Mouse (Mus musculus): ENCODE results near the gene Amotl2. TPM values are rescaled to one million over a fixed set of nuclear protein-coding genes. Genes with fewer than 3 reads are reported as not detected.

The Amotl2 gene
- polyA plus RNA-seq (2017; shearing (Covaris generic)): not detected

DNA sequence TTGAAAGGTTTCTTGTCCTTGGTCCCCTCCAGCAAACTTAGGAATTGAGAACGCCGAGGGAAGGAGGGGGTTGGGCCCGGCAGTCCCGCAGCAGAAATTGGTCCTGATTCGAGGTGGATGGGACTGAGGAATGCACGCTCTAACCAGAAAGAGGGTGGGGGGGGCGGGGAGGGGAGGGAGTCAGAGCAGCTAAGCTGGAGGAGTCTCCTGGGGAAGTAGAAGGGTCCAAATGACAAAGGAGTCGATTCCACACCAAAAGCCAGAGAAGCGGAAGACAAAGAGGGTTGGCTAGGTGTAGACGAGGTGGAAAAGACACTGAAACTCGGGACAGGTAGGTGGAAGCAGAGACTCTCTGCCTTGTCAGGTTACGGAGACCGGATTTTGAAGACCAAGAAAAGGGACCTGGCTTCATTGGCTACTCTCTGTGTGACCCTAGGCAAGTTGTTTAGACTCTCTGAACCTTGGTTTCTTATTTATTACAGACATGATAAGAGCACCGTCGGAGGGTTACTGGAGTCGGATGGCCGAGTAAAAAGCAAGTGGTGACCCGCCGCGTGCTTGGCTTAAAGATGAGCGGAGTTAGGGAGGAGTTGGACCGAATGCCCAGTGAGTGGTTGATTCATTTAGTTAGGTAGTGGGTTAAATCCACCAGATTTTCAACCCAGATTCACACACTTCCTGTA is at the start of gene Amotl2:
Gene Amotl2, plus strand, starts transcription at position 192 of the 683 bp plus-strand sequence.
- no peak for ATAC-seq

DNA sequence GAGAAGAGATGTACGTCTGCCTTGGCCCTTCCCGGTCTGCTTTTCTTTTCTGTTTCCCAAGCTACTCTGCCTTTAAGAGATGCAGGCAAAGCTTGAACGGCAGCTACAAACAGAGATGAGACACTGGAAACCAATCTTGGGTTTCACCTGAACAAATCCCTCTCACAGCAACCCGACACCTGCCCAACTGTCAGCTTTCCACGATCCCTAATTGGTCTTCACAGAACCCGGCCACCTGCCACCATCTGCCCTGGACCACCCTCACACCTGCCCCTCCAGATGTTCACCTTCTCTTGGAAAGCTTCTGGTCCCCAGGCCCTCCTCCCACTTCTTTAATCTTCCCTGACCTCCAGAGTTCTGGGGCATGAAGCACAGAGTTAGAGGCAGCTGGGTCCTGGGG is 48.4 kb upstream of the Amotl2 start:
- no peak for ATAC-seq

DNA sequence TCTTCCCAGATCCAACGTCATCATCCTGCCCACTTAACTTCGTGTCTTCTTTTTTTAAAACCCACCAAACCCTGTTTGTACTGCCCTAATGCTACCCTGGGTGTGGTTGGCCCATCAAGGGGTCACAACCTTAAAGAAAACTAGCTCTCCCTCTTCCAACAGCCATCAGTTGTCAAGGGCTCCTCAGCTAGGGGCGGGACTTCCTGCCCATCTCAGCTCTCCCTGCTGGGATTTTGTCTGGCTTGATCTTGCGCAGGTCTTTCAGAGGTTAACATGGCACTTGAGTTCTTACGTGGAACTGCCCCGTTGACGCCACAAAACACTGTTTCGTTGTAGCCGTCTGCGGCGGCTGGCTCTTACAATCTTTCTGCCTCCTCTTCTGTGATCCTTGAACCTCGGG is 47.6 kb upstream of the Amotl2 start:
- no peak for ATAC-seq

DNA sequence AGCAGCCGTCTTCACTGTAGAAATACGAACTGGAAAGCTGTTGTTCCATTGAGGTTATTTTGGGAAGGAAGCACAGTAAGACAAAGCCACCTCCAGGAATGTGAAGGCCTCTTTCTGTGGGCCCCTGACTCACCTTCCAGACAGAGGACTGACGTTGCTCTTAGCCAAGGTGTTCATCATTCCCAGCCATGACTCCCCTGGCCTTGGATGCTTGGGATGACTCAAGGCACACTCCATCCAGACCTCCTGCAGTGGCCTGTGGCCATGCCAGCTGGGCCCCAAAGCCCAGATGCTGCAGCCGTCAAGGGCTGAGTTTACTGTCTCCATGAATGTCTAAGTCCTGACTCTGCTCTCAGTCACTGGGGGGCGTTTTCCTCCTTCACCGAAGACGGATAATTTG is 43.1 kb upstream of the Amotl2 start:
- ATAC-seq: no peak

DNA sequence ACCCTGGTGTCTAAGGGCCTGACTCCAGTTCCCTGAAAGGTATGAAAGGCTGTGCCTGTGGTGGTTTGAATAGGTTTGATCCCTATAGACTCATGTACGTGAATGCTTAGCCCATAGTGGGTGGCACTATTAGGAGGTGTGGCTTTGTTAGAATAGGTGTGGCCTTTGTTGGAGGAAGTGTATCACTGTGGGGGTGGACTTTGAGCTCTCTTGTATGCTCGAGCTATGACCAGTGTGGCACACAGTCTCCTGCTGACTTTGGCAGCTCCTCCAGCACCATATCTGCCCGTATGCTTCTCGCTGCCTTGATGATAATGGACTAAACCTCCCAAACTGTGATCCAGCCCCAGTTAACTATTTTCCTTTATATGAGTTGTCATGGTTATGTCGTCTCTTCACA is 40.5 kb upstream of the Amotl2 start:
- no peak for ATAC-seq

DNA sequence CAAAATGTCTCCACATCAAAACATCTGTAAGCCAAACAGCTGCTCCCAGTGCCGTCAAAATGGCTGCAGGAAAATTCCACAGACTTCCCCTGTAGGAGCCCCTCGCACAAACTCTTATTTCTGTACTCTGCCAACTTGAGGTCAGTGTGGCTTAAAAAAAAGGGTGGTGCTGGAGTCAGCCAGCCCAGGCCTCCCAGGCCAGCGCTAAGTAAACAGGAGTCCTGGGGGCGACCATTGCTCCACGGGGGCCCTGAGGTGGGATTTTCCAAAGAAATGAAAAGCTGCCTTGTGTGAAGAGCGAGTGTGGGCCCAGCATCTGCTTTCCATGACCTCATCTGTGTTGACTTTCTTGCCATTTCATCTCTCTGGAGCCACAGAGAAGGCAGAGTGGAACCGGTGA is 35.0 kb upstream of the Amotl2 start:
- ATAC-seq: no peak

DNA sequence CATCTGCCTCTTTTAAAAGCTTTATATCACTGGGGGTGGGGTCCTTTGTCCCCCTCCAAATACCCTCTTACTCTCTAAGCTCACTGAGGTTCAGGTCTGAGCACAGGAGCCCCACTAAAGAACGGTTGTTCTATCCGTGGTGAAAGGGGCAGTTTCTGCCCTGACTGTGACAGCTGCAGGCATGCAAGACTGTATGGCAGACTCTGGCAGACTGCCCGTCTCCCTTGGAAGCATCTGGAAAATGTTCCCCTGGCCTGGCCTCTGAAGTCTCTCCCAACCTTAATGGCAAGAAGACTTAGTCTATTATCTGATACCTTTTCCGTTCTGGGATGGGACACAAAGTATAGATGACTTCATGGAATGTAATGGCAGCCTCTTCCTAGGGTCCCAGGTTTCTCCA is 28.5 kb upstream of the Amotl2 start:
- ATAC-seq: no peak

DNA sequence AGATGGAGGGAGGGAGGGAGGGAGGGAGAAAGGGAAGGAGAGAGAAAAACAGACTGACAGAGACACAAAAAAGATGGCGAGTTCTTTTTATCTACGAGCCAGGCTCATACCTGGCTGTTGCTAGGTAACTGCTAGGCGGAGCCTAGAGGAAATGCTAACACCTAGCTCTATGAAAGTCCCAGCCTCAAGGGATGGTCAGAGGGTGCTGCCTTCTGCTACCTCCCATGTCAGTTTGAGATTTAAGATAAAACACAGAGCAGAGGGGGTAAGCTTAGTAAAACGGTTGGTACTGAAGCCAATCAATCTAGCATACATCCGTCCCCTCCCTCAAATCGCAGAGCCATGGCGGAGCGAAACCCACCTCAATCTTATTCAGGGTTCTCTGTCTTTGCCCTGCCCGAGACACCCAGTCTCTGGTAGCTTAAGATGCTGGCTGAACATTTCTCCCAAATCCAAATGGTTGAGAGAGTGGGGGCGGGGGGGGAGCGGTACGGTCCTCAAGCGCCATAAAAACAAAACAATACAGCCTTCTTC is 27.0 kb upstream of the Amotl2 start:
- ATAC-seq: no peak

DNA sequence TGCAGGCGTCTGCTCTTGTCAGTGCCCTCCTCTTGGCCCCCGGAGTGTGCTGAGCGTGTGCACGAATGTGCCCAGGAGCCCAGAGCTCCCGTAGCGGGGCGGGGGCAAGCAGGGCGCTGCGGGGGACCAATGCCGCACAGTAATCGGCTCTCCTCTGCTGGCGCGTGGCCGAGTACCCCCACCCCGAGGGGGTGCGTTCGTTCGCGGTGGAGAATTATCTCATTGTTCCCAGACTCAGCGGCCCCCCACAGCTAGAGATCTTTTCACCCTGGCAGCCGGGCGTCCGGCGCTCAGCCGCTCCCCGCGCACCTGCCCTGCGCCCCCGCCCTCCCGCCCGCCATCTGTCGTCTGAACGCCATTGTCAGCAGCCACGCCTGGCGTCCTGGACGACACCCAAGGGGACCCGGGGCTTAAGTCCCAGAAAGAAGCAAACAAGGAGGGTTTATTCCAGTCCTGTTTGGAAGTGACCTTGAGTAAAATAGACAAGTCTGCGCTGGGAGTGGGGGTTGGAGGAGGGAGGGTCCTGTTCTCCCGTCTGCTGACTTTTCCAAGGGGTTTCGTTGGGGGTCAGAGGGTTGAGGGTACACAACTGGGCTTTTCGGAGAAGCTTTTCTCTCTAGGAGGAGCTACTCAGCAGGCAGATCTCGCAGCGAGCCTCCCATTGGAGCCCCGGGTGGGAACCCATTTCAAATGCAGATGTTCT is 26.4 kb upstream of the Amotl2 start:
- no peak for ATAC-seq

DNA sequence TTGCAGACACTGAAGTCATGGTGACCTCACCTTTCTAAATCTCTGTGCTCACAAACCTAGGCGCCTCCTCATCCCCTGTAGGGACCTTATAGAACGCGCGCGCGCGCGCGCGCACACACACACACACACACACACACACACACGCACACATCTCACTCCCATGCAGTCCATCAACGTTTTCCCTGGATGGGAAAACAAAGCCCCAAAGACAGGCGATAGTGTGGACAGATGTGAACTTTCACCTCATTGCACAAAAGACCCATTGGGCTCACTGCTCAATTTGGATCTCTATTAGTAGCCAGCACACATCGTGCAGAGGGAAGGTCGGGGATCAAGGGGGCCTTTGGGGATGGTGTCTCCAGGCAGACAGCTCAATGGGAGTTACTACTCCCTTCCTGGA is 25.6 kb upstream of the Amotl2 start:
- ATAC-seq: no peak

DNA sequence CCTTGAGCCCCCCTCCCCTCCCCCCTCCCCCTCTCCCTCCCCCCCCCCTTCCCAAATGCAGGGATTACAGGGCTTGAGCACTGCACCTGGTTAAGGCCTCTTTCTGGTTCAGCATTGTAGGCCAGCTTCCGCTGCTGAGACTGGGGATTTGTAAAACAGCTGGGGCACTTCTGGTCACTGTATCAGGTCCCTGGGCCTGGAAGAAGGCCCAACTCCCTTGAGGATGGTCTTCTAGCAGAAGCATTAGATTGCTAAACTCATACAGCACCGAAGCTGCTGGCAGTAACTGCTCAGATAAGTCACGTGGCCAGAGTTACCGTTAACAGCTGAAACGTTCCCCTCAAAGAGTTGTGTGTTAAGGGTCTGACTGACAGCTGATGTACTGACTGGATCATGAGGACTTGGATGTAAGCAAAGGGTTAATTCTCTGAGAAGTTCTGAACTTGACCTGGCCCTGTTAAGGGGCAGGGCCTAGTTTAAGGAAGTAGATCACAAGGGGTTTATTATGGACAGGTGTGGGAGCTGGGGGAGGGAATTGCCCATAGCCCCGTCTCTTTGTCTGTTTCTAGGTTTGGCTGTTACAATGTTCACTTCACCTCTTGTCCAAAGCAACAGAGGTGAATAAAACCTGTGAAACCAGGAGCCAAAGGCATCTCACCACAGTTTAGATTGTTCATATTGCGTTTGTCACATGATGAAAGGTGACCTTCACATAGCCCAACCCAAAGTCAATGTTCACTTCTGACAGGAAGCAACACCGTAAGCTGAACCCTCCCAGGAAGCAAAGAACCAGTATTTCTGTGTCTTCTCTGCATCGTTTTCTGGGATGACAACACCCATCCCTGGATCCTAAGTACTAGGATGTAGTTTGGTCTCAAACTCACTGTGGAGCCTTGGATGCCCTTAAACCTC is 23.7 kb upstream of the Amotl2 start:
- no peak for ATAC-seq

DNA sequence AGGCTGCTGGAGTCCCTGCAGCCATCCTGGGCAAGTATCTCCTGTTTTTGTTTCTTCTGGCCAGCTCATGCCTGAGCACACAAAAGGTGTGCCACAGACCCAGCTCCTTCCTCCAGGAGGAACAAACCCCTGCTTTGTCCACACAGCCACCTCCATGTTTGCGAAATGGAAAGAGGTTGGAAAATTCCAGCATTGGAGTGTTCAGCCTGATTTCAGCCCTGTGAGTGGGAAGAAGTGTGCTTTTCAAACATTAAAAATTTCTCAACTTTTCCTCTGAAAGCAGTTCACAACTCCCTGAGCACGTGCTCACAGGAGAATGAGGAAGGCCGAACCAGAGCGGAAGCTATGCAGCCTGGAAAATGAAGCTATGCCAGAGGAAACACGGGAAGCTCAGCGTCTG is 15.4 kb upstream of the Amotl2 start:
- ATAC-seq: no peak

DNA sequence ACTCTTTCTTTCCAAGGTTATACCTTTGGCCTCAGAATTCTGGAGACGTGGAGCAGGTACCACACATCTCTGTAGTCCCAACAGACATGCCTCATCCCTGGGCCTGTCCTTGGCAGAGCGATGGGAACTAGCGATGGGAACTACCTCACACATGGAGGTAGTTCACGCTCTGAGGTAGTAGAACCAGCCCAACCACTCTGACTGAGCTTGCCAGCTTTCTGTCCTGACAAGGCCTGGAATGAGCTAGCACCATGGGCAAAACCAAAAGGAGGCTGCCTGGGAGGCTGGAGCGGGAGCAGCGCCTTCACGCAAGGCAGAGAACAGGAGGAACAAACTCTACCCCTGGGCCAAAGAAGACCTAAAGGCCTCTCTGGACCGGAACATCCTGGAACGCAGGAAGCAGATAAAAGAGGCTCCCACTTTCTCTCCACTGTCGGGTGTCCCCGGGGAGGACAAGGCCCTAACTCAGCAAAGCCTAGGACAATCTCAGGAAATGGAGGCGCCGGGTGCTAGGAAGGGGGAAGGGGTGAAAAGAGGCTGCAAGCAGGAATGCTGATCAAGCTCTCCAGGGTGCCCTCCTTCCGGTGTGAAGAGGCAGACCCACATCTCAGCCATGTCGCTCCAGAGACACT is 6.9 kb upstream of the Amotl2 start:
- no peak for ATAC-seq

DNA sequence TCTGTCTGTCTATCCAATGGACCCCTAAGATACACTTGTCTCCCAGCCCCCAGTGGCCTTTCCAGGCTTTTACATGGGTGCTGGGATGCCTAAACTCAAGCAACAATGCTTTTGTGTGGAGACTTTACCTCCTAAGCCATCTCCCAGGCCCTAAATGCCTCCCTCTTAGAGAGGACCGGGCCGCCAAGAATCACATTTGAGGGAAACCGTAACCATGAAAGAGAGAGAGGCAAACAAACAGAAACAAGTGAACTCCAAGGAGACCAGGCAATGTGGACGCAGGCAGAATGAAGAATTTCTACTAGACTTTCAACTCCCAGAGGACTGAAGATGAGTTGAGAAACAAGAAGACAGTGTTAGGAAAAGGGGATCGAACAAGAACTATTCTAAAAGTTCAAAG is 6.0 kb upstream of the Amotl2 start:
- no peak for ATAC-seq

DNA sequence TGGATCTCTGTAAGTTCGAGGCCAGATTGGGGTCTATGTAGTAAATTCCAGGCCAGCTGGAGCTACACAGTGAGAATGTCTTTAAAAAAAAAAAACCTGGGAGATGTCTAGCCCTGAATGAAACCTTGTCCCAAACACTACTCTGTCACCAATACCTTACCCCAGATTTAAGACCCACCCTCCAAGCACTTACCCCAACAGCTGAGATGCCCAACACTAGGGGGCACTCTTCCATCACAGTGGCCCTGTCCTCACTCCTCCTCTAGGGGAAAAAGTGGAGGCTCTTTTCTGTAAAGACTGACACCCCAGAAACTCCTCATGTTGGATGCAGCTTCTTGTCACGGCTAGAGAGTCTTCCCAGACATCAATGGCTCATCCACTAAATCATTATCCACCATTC is 2.7 kb upstream of the Amotl2 start:
- ATAC-seq: no peak

DNA sequence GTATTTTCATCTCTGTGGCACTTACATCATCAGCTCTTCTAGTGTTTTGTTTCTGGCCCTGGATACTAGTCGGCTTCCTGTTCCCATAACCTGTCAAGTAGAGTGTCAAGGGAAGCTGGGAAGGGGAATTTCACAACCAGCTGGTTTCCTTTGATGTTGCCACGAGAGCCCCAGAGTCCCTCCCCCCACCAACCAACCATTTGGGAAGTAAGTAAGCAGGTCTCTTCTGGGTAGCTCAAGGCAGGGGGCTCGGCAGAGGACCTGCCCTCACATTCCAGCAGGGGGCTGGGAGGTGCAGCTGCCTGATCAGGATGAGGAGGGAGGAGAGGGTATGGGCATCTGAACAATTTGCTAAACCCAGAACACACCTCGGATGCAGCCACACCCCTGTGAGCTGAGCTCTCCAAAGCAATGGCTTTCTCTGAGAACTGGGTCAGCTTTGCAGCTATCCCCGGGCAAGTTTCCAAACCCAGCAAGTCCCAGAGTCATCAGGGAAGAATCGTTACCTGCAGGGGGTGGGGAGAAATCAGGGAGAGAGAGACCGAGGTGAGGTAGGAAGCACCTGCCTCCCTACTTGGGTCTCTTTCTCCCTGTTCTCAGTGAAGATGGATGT is 1.5 kb upstream of the Amotl2 start:
- no peak for ATAC-seq

DNA sequence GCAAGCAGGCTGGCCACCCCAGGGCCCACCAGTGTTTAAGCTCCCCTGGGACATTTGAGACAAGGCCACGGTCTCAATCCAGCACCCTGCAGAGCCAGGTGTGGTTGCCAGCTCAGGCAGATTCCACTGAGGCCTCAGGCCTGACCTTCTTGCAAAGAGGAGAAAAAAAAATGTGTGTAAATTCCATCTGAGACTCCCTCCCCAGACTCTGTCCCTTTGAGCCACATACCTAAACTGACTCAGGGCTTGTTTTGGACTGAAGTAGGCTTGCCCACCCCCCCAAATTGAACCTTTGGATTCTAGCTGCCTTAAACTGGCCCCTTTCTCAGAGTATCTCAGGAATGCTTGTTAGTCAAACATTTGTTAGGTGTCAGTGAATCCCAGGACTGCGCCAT is 969 bp upstream of the Amotl2 start:
- no peak for ATAC-seq

DNA sequence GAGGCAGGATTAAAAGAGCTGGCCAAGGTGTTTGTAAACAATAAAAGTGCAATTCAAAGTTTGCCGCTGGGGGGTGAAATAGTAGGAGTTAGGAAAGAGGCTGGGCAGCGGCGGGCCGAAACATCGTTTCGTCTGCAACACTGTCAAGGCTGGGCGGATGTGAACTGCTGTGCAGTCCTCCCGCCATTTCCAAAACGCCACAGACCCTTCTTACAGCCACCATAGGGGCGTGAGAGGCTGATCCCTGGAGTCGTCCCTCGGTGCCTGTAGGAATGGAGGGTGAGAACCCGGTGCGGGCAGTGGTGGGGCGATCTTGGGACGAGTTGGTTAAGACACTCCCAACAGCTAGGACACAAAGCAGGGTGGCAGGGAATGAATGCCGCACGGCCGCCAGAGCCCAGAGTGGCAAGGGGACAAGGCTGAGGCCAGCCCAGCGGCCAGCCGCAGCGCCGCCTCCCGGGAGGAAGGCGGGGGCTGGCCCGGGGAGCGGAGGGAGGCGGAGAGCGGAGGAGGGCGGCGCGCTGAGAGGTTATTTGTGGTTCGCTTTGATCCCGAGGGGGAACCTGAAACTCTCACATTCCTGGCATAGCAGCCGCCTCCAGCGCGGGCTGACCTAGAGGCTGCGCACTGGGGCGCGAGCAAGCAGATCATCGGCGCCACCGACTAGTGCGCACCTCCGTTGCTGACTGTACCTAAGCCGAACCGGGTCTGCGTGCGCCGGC is 853 bp downstream of the Amotl2 start:
- peak; percentile 49 for ATAC-seq

DNA sequence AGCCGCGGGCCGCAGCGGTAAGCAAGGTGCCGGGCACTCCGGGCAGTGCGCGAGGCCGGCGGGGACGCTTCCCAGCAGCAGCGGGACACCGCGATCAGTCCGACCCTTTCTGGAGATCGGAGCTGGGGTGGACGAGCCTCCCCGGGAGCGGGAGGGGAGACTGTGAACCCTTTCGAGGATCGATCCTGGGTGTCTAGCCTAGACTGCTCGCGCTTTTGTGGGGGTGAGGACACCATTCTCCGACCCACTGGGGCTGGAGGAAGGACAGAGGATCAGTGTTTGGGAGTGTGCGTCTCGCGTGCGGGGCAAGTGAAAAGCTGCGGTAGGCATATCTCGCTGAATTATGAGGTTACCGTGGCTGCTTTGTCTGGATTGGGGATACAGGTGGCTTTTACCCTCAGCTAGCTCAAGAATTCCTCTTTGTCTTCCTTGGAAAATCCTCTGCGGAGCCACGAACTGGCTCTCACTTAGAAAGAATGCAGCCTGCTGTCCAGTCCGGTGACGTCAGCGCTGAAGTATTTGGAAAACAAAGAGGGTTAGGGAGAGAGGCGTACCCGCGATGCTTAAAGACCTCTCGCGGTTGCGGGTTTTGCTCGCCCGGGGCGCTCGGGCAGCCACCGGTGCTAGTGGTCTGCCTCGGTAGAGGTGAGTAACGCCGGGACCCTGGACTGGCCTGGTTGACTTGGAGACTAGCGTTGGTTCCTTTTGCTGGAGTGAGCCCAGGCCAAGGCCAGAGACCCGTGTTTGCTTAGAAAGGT is 1.6 kb downstream of the Amotl2 start:
- no peak for ATAC-seq

DNA sequence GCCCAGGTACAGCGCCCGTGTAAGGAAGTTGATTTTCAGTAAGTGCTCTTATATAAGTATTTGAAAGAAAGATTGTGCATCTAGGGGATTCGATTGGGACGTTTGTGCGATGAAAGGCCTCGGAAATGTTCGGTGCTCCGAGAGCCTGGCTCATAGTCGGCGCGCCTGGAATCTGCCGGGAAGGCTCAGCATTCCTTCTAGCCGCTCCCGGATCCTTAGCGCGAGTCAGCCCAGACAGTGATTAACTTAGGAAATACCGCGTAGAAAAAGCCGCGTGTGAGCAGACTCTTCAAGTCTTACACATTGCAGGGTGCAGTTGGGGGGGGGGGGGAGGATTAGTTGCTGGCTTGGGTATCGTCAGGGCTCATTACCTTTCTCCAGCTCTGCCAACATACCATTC is 2.2 kb downstream of the Amotl2 start:
- ATAC-seq: no peak

DNA sequence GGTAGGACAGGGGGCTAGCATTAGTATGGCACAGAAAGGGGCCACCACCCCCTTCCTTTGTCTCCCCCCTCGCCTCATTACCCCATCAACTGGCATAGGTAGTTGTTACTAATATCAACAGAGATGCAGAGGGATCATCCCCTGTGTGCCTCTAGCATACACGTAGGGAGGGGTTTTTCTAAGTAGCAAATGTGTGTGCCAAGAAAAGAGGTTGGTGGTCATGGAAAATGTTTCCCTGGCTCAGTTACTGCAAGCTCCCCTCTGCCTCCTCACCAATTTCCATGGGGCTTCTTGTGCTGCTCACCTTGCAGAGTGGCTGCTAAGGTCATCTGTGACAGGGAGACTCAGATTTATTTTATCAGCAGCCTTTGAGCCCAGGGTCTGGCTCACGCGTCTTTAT is 2.6 kb downstream of the Amotl2 start:
- no peak for ATAC-seq
